Mouse (Mus musculus) spleen, adult 2 months (tissue): ENCODE measurements around the gene Rnf123. TPM values are rescaled to one million over a fixed set of nuclear protein-coding genes. Genes with fewer than 3 reads are reported as not detected.
"Not testable (repeated sequence)": the region's sequence is repeated elsewhere in the genome, so short reads cannot be mapped to it uniquely, and the experiment has no call there.

Experiments
- DNase-seq, 2 experiments: peaks; one replicate each; pipeline versions ENCODE4 v3.0.0 to v3.0.0-alpha.2; 2012 to 2021; ENCODE audit warnings: low spot score in 2 of 2, low read depth in 1 of 2
- H3K27ac ChIP-seq: fragments of 200-500 bp; 2 replicates; pipeline ENCODE4 v1.5.1; 2012; ENCODE audit warnings: low read length, inconsistent platforms; ENCODE audit not compliant: insufficient read depth
- H3K27me3 ChIP-seq: fragments of 200-500 bp; 2 replicates; pipeline ENCODE4 v1.6.1; 2012; ENCODE audit warnings: mild to moderate bottlenecking, moderate library complexity, low read length, inconsistent platforms; ENCODE audit not compliant: control insufficient read depth, insufficient read depth
- H3K36me3 ChIP-seq: fragments of 200-500 bp; 2 replicates; pipeline ENCODE4 v1.6.1; 2012; ENCODE audit warnings: mild to moderate bottlenecking, low read length, inconsistent platforms; ENCODE audit not compliant: control insufficient read depth, insufficient read depth
- H3K4me1 ChIP-seq: fragments of 200-500 bp; 2 replicates; pipeline ENCODE4 v1.6.1; 2011; ENCODE audit warnings: inconsistent platforms; ENCODE audit not compliant: control insufficient read depth, insufficient read depth, insufficient read length
- H3K4me3 ChIP-seq: fragments of 200-500 bp; 2 replicates; pipeline ENCODE4 v1.5.1; 2011; ENCODE audit warnings: mild to moderate bottlenecking, inconsistent platforms; ENCODE audit not compliant: insufficient read depth, insufficient read length; ENCODE audit errors: extremely low read depth
- CTCF ChIP-seq: fragments of 200-500 bp; IDR thresholded peaks from 2 replicates; pipeline ENCODE4 v1.5.1; 2011; ENCODE audit warnings: mild to moderate bottlenecking, inconsistent platforms; ENCODE audit not compliant: insufficient read depth, insufficient read length, insufficient replicate concordance; ENCODE audit errors: extremely low read depth
- POLR2A ChIP-seq: fragments of 200-500 bp; IDR thresholded peaks from 2 replicates; pipeline ENCODE4 v1.6.1; 2011; ENCODE audit warnings: low read depth, low read length, inconsistent platforms
- WGBS: fragments of 180-500 bp; shearing (Covaris S2); methylation state at CpG from one replicate; pipeline ENCODE4 v1.1.7; 2018; 5-methylcytosine and 5-hydroxymethylcytosine counted together
- polyA plus RNA-seq: library from polyadenylated mRNA; depleted of rRNA; stranded (reverse); fragments of >200 nt; gene quantifications from 2 replicates; pipeline ENCODE4 v1.2.3, GENCODE M21; 2012

Rnf123 gene
- polyA plus RNA-seq, 1 experiment = 224 TPM

DNA sequence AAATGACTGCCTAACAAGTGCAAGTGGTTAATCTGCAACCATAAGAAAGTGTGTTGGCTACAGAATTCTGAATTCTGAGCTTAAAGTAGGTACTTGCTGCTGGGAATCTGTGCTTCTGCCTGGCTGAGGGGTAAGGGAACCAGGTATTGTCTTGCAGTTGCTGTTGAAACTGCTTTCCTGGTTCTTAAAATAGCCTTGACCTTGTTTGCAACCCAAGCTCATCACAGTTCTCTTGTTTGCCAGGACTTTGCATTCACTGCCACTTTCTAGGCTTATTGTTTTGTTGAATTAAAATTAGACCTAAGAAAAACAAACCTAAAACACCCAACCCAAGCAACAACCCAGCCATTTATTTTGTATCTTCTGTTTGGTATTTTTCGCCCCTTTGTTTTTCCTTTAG is 62.4 kb downstream of the Rnf123 start:
- no peak for DNase-seq
- peaks cover 13% of the 10 kb centered on the region for H3K36me3 ChIP-seq
- H3K4me1 ChIP-seq = no peaks in the 10 kb centered on the region

GRCm38 (mm10) chr9:108017127-108017526 is 66.0 kb downstream of the Rnf123 start:
- Histone ChIP-seq H3K36me3 (peaks cover 5% of the 10 kb centered on the region; the same call in 1 of the 2 replicates), H3K4me3 (no peak overlapping the region), H3K4me1 (no peaks in the 10 kb centered on the region), H3K27me3 (no peaks in the 10 kb centered on the region), H3K27ac (no peak overlapping the region)
- TF ChIP-seq CTCF (no peak), POLR2A (no peak)
- DNase-seq = no peak
- WGBS = 93% methylated on average over 3 of the region's 3 CpGs

More for the DNA sequence above, 62.4 kb downstream of the Rnf123 start:
- TF ChIP-seq CTCF (no peak), POLR2A (no peak)
- Histone ChIP-seq H3K27ac (no peak overlapping the region), H3K27me3 (no peaks in the 10 kb centered on the region), H3K4me3 (no peak overlapping the region)
- WGBS = 90% methylated on average over 1 of the region's 1 CpGs

- not testable (repeated sequence) for H3K4me3 ChIP-seq, H3K4me1 ChIP-seq, H3K27me3 ChIP-seq, H3K27ac ChIP-seq, H3K36me3 ChIP-seq, DNase-seq
- WGBS = 100% methylated on average over 2 of the region's 2 CpGs
Measured at GRCm38 (mm10) chr9:108013577-108013976, 69.6 kb downstream of the Rnf123 start.

GRCm38 (mm10) chr9:108010385-108010784 is 72.8 kb downstream of the Rnf123 start:
- Histone ChIP-seq H3K36me3 (peaks cover 5% of the 10 kb centered on the region), H3K4me3 (no peak overlapping the region), H3K4me1 (0 out of 2 replicates have a peak, but pooled peaks cover 2% of the 10 kb centered on the region), H3K27ac (no peak overlapping the region), H3K27me3 (no peaks in the 10 kb centered on the region)
- DNase-seq = no peak
- no peak for TF ChIP-seq CTCF
- no peak for TF ChIP-seq POLR2A

- no peak for DNase-seq
- Histone ChIP-seq H3K27ac (no peak overlapping the region), H3K4me3 (no peak overlapping the region), H3K4me1 (peaks cover 7% of the 10 kb centered on the region; the same call in 1 of the 2 replicates), H3K36me3 (peaks cover 3% of the 10 kb centered on the region), H3K27me3 (no peaks in the 10 kb centered on the region)
- WGBS = 91% methylated on average over 5 of the region's 5 CpGs
- TF ChIP-seq POLR2A (no peak), CTCF (no peak)
Measured at GRCm38 (mm10) chr9:108008041-108008440, 75.1 kb downstream of the Rnf123 start.

- 4% methylated on average over 8 of the region's 8 CpGs for WGBS
- Histone ChIP-seq H3K4me3 (peak overlapping the region; percentile 81), H3K4me1 (peaks cover 5% of the 10 kb centered on the region; the same call in 1 of the 2 replicates), H3K27me3 (no peaks in the 10 kb centered on the region), H3K27ac (peak overlapping the region; percentile 2; the same call in 1 of the 2 replicates), H3K36me3 (no peaks in the 10 kb centered on the region; the same call in 1 of the 2 replicates)
- TF ChIP-seq POLR2A = no peak
- no peak for TF ChIP-seq CTCF
- DNase-seq = no peak
Measured at GRCm38 (mm10) chr9:108003531-108003890, 79.6 kb downstream of the Rnf123 start.

DNA sequence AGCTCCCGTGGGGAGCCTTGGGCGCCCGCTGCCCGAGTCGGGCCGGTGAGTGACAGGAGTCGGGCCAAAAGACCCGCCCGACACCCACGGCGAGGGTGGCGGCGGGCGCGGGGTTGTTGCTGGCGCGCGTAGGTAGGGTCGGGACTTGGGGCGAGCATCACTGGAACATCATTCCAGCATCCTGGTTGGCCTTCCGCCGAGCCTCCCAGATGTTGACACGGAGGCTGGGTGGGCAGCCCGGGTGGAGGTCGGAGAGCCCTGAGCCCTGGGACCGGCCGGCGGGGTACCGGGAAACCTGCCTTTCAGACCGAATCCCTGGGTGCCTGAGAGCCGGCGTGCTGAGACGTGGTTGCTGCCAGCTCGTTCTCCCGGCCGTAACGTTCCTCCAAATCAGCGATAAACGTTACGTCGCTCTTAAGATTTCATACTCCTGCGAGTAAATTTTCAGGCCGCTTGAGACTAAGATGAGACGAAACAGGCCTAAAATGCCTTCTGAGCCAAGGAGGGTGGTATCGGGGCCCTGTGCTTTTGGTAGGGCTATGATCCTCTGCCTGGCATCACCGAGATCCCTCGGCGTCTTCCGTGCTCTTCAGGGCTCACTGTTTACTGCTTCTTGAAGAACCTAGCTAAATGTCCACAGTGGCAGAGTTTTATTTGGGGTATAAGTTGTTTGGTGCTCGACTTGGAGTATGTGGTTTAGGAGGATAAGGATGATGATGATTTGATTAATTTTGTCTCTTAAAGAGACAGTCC is 80.2 kb downstream of the Rnf123 start:
- peak in 1 of 2 experiments; percentile 29 for DNase-seq
- Histone ChIP-seq H3K4me3 (peak overlapping the region; percentile 81), H3K36me3 (no peaks in the 10 kb centered on the region), H3K4me1 (peaks cover 5% of the 10 kb centered on the region; the same call in 1 of the 2 replicates), H3K27me3 (no peaks in the 10 kb centered on the region), H3K27ac (peak overlapping the region; percentile 79)
- TF ChIP-seq CTCF (no peak), POLR2A (no peak)
- under 1% methylated on average over 50 of the region's 50 CpGs for WGBS
